Mouse (Mus musculus) midbrain, embryonic 14.5 days (tissue): ENCODE data around the gene Nme3. TPM values are rescaled to one million over a fixed set of nuclear protein-coding genes. Genes with fewer than 3 reads are reported as not detected.

Experiments used
- ATAC-seq: fragments of 200-750 bp; cut with Nextera tagmentation; 2 replicates; pipeline ENCODE4 v1.8.0; 2017; ENCODE audit warnings: moderate number of reproducible peaks, moderate library complexity; ENCODE audit not compliant: low FRiP score, low TSS enrichment
- DNase-seq: peaks from one replicate; pipeline ENCODE4 v3.0.0-alpha.2; 2015
- H3K27ac ChIP-seq: fragments of 300-500 bp; sonication (generic); replicated peaks from 2 replicates; pipeline ENCODE4 v1.5.1; 2014; ENCODE audit warnings: mild to moderate bottlenecking, low read depth, low read length, moderate library complexity
- H3K27me3 ChIP-seq: fragments of 300-500 bp; sonication (generic); 2 replicates; pipeline ENCODE4 v1.6.1; 2014; ENCODE audit warnings: low read length, control low read depth, mixed read lengths; ENCODE audit not compliant: control insufficient read depth, insufficient read depth
- H3K36me3 ChIP-seq: fragments of 300-500 bp; sonication (generic); 2 replicates; pipeline ENCODE4 v1.6.1; 2014; ENCODE audit warnings: low read length, control low read depth; ENCODE audit not compliant: control insufficient read depth, insufficient read depth
- H3K4me1 ChIP-seq: fragments of 300-500 bp; sonication (generic); 2 replicates; pipeline ENCODE4 v1.6.1; 2014; ENCODE audit warnings: mild to moderate bottlenecking, antibody characterized with exemption, low read length, control low read depth; ENCODE audit not compliant: control insufficient read depth, insufficient read depth
- H3K4me2 ChIP-seq: fragments of 300-500 bp; sonication (generic); 2 replicates; pipeline ENCODE4 v1.6.1; 2014; ENCODE audit warnings: mild to moderate bottlenecking, low read length, moderate library complexity
- H3K4me3 ChIP-seq: fragments of 300-500 bp; sonication (generic); replicated peaks from 2 replicates; pipeline ENCODE4 v1.5.1; 2014; ENCODE audit warnings: low read depth, low read length
- H3K9ac ChIP-seq: fragments of 300-500 bp; sonication (generic); replicated peaks from 2 replicates; pipeline ENCODE4 v1.6.1; 2014; ENCODE audit warnings: mild to moderate bottlenecking, low read length, moderate library complexity
- H3K9me3 ChIP-seq: fragments of 300-500 bp; sonication (generic); 2 replicates; pipeline ENCODE4 v1.6.1; 2016; ENCODE audit warnings: low read length, control low read depth, mixed read lengths; ENCODE audit not compliant: control insufficient read depth
- WGBS: fragments of 180-500 bp; shearing (Covaris S2); extraction: QIAGEN DNeasy Blood & Tissue Kit; methylation state at CpG from one replicate; pipeline ENCODE4 v1.1.7; 2014; 5-methylcytosine and 5-hydroxymethylcytosine counted together
- polyA plus RNA-seq: library from polyadenylated mRNA; unstranded; fragments of >200 nt; fragmentation: Nextera tagmentation; extraction: Ambion mirVana; gene quantifications from 2 replicates; pipeline ENCODE4 v1.2.1, GENCODE M21; 2014

Nme3 gene
- polyA plus RNA-seq, 1 experiment from 2014 or later, result 77.4 TPM

GRCm38 (mm10) chr17:24874989-24875388 is 21.3 kb upstream of the Nme3 start:
- 80% methylated on average over 8 of the region's 8 CpGs for WGBS
- H3K27me3 ChIP-seq, result no peaks in the 10 kb centered on the region

DNA sequence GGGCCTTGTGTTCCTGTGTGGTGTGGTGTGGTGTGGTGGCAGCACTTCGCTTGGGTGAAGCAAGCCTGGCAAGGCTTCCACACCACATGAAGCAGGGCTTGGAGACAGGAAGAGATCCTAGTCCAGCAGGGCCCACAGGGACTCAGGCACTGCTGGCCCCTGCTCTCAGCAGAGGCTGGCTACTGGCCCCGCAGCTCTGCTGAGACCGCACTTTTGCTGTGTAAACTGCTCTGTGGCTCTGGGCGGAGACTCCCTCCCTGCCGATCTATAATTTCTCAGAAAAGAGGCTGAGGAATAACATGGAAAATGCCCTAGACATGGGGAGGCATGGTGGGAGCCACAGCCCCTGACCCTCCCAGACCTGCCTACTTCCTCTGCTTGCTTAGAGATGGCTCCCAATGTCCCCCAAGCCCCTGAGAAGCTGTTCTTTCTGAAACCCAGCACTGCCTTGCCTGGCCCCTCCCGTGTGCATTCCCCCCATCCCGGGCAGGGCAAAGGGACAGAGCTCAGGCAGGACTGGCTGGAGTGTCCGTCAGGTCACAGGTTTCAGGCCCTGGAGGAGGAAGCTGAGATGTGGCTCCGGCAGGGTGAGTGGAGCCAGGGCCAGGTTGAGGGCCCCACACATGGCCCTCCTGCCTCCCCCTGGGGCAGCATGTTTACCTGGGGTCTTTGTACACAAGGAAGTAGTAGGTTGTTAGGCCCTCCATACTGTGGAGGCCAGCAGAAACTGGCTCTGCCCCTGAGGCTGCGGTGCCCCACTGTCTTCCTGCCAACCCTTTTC is 18.8 kb upstream of the Nme3 start:
- DNase-seq (no peak), ATAC-seq (no peak)
- Histone ChIP-seq H3K27me3 (no peaks in the 10 kb centered on the region), H3K27ac (no peak overlapping the region), H3K4me1 (no peaks in the 10 kb centered on the region), H3K9me3 (no peaks in the 10 kb centered on the region), H3K4me2 (no peak overlapping the region), H3K4me3 (no peak overlapping the region), H3K9ac (no peak overlapping the region), H3K36me3 (peaks cover 6% of the 10 kb centered on the region)
- WGBS, result 65% methylated on average over 10 of the region's 10 CpGs

More at GRCm38 (mm10) chr17:24874989-24875388, 21.3 kb upstream of the Nme3 start:
- H3K27ac ChIP-seq, result no peak overlapping the region
- DNase-seq, result no peak
- H3K4me1 ChIP-seq, result no peaks in the 10 kb centered on the region
- no peak overlapping the region for H3K9ac ChIP-seq
- no peak overlapping the region for H3K4me2 ChIP-seq
- no peak for ATAC-seq
- H3K4me3 ChIP-seq, result no peak overlapping the region
- H3K36me3 ChIP-seq, result no peaks in the 10 kb centered on the region
- H3K9me3 ChIP-seq, result no peaks in the 10 kb centered on the region

- WGBS, result 39% methylated on average over 5 of the region's 5 CpGs
- H3K27me3 ChIP-seq, result no peaks in the 10 kb centered on the region
- no peak for ATAC-seq
- no peak overlapping the region for H3K4me3 ChIP-seq
- peaks cover 11% of the 10 kb centered on the region for H3K36me3 ChIP-seq
- no peak overlapping the region for H3K27ac ChIP-seq
- H3K4me1 ChIP-seq, result no peaks in the 10 kb centered on the region
- H3K9ac ChIP-seq, result no peak overlapping the region
- H3K4me2 ChIP-seq, result no peak overlapping the region
- H3K9me3 ChIP-seq, result no peaks in the 10 kb centered on the region
- DNase-seq, result no peak
Measured at GRCm38 (mm10) chr17:24878117-24878397, 18.2 kb upstream of the Nme3 start.

GRCm38 (mm10) chr17:24878531-24878930 is 17.8 kb upstream of the Nme3 start:
- Histone ChIP-seq H3K27me3 (no peaks in the 10 kb centered on the region), H3K27ac (no peak overlapping the region), H3K4me1 (no peaks in the 10 kb centered on the region), H3K36me3 (peaks cover 16% of the 10 kb centered on the region), H3K4me3 (no peak overlapping the region), H3K4me2 (no peak overlapping the region), H3K9me3 (no peaks in the 10 kb centered on the region), H3K9ac (no peak overlapping the region)
- ATAC-seq, result no peak
- DNase-seq, result no peak
- 77% methylated on average over 8 of the region's 8 CpGs for WGBS

- H3K4me2 ChIP-seq, result no peak overlapping the region
- no peak overlapping the region for H3K27ac ChIP-seq
- ATAC-seq (no peak), DNase-seq (peak; percentile 44)
- H3K36me3 ChIP-seq, result peaks cover 22% of the 10 kb centered on the region
- no peak overlapping the region for H3K4me3 ChIP-seq
- H3K9ac ChIP-seq, result no peak overlapping the region
- H3K9me3 ChIP-seq, result no peaks in the 10 kb centered on the region
- no peaks in the 10 kb centered on the region for H3K27me3 ChIP-seq
- H3K4me1 ChIP-seq, result peaks cover 5% of the 10 kb centered on the region
- WGBS, result 48% methylated on average over 7 of the region's 7 CpGs
Measured at GRCm38 (mm10) chr17:24881738-24882440, 14.4 kb upstream of the Nme3 start.

DNA sequence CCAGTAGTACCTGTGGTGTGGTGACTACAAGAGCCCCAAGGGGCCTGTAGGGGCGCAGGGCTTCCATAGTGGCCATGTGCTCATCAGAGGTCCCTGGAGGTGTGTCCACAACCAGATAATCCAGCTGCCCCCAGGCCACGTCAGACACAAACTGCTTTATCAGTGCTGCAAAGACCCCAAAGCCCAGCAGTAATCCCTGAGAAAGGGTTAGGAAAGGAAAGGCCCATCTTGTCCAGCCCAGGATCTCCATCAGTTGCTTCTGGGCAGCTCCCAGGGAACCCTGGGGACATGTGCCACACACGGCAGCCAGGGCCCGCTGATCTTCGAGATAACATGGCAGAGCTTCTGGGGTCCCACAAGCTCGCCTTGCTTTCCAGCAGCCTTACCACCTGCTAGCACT is 11.9 kb upstream of the Nme3 start:
- Histone ChIP-seq H3K4me3 (no peak overlapping the region), H3K4me2 (no peak overlapping the region), H3K9ac (no peak overlapping the region), H3K9me3 (no peaks in the 10 kb centered on the region), H3K27me3 (no peaks in the 10 kb centered on the region), H3K36me3 (peaks cover 32% of the 10 kb centered on the region), H3K4me1 (peaks cover 19% of the 10 kb centered on the region), H3K27ac (no peak overlapping the region)
- WGBS, result 86% methylated on average over 6 of the region's 6 CpGs
- DNase-seq (no peak), ATAC-seq (no peak)

GRCm38 (mm10) chr17:24885356-24886133 is 10.8 kb upstream of the Nme3 start:
- H3K4me2 ChIP-seq, result peak overlapping the region; percentile 69
- peaks cover 43% of the 10 kb centered on the region for H3K36me3 ChIP-seq
- ATAC-seq (no peak), DNase-seq (no peak)
- no peaks in the 10 kb centered on the region for H3K27me3 ChIP-seq
- no peak overlapping the region for H3K27ac ChIP-seq
- WGBS, result 26% methylated on average over 22 of the region's 22 CpGs
- peak overlapping the region; percentile 49; the same call in 1 of the 2 replicates for H3K9ac ChIP-seq
- no peaks in the 10 kb centered on the region for H3K9me3 ChIP-seq
- H3K4me1 ChIP-seq, result peaks cover 19% of the 10 kb centered on the region
- H3K4me3 ChIP-seq, result peak overlapping the region; percentile 88

DNA sequence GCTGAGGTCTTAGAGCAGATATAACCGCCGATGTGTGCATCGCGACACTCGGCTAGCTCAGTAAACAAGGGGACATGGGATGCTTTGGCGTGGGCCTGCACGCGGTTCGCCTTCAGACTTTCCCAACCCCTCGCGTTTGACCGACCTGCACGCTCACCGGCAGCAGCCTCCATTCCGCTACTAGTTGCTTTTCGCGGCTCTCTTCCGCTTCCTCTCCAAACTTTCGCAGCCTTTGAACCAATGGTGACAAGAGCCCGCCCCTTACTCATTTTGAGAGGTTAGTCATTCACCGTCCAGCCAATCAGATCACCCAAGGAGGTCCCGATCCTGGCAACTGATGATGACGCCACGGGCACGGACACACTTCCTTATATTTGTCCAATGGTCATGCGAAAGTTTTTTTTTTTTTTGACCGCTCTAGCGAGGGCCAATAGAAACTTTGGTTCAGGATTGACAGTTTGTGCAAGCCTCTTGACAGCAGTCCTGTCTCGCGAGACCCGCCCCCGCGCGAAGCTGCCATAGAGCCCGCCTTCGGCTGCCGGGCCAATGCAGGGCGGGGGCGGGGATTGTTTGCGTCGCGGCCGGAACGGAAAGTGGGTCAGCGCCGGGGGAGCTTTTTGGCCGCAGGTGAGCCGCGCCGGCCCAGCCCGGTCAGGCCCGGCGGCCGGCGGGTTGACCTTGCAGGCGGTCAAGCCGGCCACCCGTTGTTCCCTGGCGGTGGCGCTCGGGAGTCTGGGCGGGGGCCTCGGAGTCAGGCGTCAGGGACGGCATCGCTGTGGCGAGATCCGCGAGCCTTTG is 10.0 kb upstream of the Nme3 start, which contains the start of the genes Nubp2 and Spsb3:
Gene Nubp2 (minus strand): TSS at position 216 of the 798 bp plus-strand sequence.
Gene Spsb3 (plus strand): TSS at position 510 of the 798 bp plus-strand sequence.
- ATAC-seq, result peak; percentile 95
- Histone ChIP-seq H3K4me2 (peak within 1 kb of the TSS; percentile 80), H3K36me3 (peaks cover 51% of the 10 kb centered on the region)

More for the DNA sequence above, 10.0 kb upstream of the Nme3 start, which contains the start of the genes Nubp2 and Spsb3:
- H3K9ac ChIP-seq, result peak within 1 kb of the TSS; percentile 80
- WGBS, result under 1% methylated on average over 69 of the region's 69 CpGs
- no peaks in the 10 kb centered on the region for H3K9me3 ChIP-seq
- H3K4me3 ChIP-seq, result peak within 1 kb of the TSS; percentile 88
- peak; percentile 99 for DNase-seq
- H3K4me1 ChIP-seq, result peaks cover 19% of the 10 kb centered on the region
- H3K27me3 ChIP-seq, result no peaks in the 10 kb centered on the region
- H3K27ac ChIP-seq, result peak within 1 kb of the TSS; percentile 70
